Mouse (Mus musculus) effector memory CD4-positive, alpha-beta T cell, adult 5 months (primary cell): ENCODE results near the gene Gpr143. TPM values are rescaled to one million over a fixed set of nuclear protein-coding genes. Genes with fewer than 3 reads are reported as not detected.

Experiments used
- polyA plus RNA-seq: library from polyadenylated mRNA; unstranded; fragments of 100-300 nt; shearing (Covaris generic); gene quantifications from one replicate; pipeline ENCODE4 v1.2.1, GENCODE M21; 2017

Gene Gpr143
- polyA plus RNA-seq: not detected

GRCm38 (mm10) chrX:152781720-152782403 is at the start of gene Gpr143:
TSS of gene Gpr143 (plus strand) at chrX:152781921.

DNA sequence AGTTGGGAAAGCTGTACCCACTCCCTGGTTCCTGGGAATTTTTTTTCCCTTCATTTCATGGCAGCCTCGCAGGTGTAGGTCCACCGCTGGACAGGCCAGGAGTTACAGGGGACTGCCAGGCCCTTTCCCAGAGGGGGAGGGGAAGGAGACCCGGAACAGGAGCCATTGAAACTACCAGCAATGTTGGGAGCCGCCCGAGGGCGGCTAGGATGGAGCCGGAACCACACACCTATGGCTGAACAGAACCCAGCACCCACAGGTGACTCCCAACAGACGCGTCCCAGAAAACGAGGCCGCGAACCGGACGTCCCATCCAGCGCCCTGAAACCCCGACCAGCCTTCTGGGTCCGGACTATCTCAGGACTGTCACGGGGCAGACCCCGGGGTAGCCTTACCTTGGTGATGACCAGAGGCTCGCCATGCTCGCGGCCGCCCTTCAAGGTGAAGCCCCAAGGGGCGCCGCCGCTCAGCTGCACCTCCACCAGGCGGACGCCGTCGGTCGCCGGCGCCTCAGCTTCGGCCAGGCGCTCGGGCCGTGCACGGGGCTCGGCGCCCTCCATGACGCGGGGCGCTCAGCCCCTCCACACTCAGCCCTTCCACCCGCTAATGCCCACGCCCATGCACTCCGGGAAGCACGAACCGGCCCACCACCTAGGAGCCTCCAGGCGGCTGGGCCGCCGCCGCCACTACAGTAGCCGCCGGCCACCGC is 12.7 kb upstream of the Gpr143 start, which contains the start of gene Shroom2:
TSS of gene Shroom2 (minus strand) at position 575 of the 709 bp plus-strand sequence.

Other genes starting within 250 kb of the Gpr143 start
- gene Cldn34a, start 218.6 kb upstream of the Gpr143 start, polyA plus RNA-seq: not detected
- not detected for gene Shroom2, start 12.5 kb upstream of the Gpr143 start, polyA plus RNA-seq
- gene Usp51, start 224.5 kb downstream of the Gpr143 start, polyA plus RNA-seq: not detected